Mouse (Mus musculus) embryonic stem cell, embryonic (primary cell): ENCODE measurements around the gene Jup.

Source experiments
- CTCF ChIA-PET, 4 experiments: fragments of 300-600 bp in 2 of 4; fragments of 350-600 bp in 2 of 4; sonication (Branson Sonifier 250); formaldehyde crosslinking; loops; one replicate each; lab custom pipeline; 2022; ENCODE audit warnings: inconsistent platforms in 2 of 4; lab: Charles Lee
- POLR2A ChIA-PET, 4 experiments: fragments of 300-600 bp in 2 of 4; fragments of 350-600 bp in 2 of 4; sonication (Branson Sonifier 250); formaldehyde crosslinking; loops; one replicate each; lab custom pipeline; 2022; ENCODE audit warnings: antibody characterized with exemption in 4 of 4, inconsistent platforms in 1 of 4; lab: Charles Lee

Jup gene

DNA sequence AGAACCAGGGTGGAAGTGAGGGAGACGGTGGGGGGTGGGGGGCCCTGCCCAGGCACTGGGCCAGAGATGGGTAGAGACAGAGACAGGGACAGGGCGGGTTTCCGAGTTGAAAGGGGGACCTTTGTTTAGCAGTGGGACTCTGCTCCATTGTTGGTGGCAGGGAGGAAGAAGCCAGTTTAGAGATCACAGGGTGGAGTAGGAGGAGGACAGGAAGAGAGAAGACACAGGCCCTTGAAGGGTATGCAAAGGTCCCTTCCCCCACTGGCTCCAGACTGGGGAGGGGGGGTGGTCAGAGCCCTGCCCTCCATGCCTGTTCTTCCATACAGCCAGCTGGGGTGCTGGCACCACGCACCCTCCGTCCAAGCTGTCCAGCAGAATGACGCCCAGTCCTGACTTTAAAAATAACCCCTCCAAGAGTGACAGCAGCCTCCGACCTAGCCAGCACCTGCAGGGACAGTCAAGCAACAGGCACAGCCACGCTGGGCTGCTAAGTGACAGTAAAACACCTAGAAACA lies 7.6 kb downstream of the Jup start:
- POLR2A ChIA-PET = interaction anchor here in 3 of 4 experiments (0.6 to 20.1 kb wide), 20 partner anchors 1 to 138 kb away, joined by 3 to 626 read pairs (median 8); partner anchors contain the start of genes Eif1 (in 2 of the 3), Acly (in 1 of the 3), Hap1 (in 1 of the 3) and Jup (in 1 of the 3)

DNA sequence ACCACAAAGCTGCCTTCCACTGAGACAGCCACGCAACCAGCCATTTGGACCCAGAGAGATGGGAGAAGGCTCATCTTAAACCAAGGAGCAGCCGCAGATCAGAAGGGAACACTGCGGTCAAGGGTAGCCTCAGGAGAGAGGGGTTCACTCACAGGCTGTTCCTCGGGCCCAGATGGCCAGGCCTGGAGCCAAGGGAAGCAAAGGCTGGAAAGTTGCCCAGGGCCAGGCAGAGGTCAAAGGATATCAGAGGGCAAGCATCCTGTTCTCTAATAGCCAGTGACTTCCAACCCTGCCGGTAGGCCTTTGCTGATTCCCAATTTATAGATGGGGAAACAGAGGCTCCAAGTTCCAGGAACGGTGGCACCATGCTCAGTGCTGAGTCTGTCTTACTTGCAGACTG lies 9.0 kb downstream of the Jup start:
- ChIA-PET CTCF (interaction anchor here (0.6 to 1.6 kb wide), 9 partner anchors 9 to 488 kb away, joined by 3 to 8 read pairs (median 4); partner anchors contain the start of genes Jup (in 2 of the 4) and Eif1 (in 1 of the 4)), POLR2A (interaction anchor here in 3 of 4 experiments (0.5 to 20.1 kb wide), 32 partner anchors 3 to 1305 kb away, joined by 3 to 626 read pairs (median 5); partner anchors contain the start of genes Eif1 (in 3 of the 3), Jup (in 3 of the 3), Acly (in 1 of the 3) and Dnajc7 (in 1 of the 3))

More for the DNA sequence above, 7.6 kb downstream of the Jup start:
- CTCF ChIA-PET = interaction anchor here in 3 of 4 experiments (0.7 to 1.3 kb wide), 5 partner anchors 16 to 31 kb away, joined by 3 to 6 read pairs (median 4); no protein-coding TSS in a partner anchor

DNA sequence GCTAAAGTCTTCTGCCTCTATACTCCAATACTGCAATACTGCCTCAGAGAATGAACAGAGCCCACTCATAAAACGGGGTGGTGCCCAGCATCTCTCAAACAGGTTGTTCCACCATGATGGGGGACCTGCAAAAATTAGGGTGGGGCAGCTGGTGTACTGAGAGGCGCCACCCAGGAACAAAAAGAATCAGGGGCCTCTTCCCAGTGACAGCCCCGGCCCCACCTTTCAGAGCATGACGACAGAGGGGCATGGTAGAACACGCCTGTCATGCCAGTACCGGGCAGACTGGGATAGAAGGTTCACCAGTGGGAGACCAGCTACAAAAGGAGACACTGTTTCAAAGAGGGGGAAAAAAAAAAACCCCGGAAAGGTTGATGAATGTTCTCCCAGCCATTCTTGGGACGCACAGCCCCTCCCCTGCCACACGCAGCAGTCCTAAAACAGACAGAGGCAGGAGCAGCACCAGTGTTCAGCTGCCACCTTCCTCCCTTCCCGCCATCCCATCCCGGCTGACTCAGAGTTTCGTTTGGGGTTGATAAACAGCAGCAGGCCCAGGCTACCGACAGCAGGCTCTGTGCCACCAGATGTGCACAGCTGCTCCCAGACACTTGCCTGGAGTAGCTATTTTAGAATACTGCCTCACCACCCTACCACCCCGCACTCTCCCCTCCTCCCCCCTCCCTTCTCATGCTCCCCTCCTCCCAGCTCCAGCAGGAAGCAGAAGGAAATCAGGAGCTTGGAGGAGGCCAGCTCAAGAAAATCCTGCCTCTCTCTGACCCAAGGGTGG lies 9.8 kb downstream of the Jup start:
- CTCF ChIA-PET = interaction anchor here (0.6 to 1.6 kb wide), 10 partner anchors 9 to 489 kb away, joined by 3 to 14 read pairs (median 4); partner anchors contain the start of genes Jup (in 2 of the 4) and Eif1 (in 1 of the 4)
- POLR2A ChIA-PET = interaction anchor here (0.5 to 20.1 kb wide), 41 partner anchors 3 to 1306 kb away, joined by 3 to 626 read pairs (median 5); partner anchors contain the start of genes Eif1 (in 3 of the 4), Jup (in 3 of the 4), Acly (in 2 of the 4) and Dnajc7 (in 1 of the 4)

DNA sequence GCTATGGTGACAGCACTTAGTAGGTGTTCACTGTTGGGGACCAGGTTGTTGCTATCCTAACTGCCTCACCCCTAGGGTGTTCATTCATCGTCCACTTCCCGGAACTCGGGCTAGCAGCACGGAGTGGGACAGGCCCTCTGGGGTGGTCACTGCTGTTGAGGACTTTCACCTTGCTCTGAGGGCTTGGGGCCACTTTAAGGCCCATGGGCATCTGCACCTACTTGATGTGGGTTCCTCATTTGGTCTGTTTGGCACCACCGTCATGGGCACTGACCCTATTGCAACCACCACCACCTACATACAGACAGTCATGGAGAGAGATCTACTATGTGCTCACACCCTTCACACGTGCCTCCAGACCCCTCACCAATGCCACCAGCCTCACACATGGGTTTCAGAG lies 10.5 kb downstream of the Jup start:
- POLR2A ChIA-PET = interaction anchor here (0.5 to 20.1 kb wide), 49 partner anchors 4 to 552 kb away, joined by 3 to 626 read pairs (median 5); partner anchors contain the start of genes Eif1 (in 4 of the 4), Jup (in 4 of the 4), Acly (in 3 of the 4) and P3h4 (in 2 of the 4)
- CTCF ChIA-PET = interaction anchor here (0.9 to 2.5 kb wide), 10 partner anchors 8 to 28 kb away, joined by 3 to 14 read pairs (median 4); partner anchors contain the start of genes Jup (in 2 of the 4), Fkbp10 (in 1 of the 4) and P3h4 (in 1 of the 4)

DNA sequence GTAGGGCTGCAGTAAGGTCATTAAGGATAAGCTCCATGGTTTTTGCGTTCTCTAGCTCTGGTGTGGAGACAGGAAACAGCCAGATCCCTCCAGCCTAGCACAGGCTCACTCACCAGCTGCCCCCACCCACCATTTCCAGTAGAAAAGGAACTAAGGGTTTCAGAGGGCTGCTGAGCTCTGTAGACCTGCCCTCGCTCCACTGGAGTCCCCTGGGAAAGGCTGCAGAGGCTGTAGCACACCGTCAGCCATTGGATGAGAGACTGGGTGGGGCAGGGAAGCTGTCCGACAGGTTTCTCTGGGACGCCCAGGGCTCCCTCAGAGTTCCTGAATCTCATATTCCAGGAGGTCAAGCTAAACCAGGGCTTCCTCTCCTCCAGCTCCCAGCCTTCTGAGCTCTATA lies 11.0 kb downstream of the Jup start:
- ChIA-PET POLR2A (interaction anchor here (0.5 to 20.1 kb wide), 46 partner anchors 5 to 553 kb away, joined by 3 to 626 read pairs (median 5); partner anchors contain the start of genes Eif1 (in 4 of the 4), Jup (in 4 of the 4), Acly (in 3 of the 4) and P3h4 (in 2 of the 4)), CTCF (interaction anchor here (0.6 to 2.5 kb wide), 10 partner anchors 9 to 75 kb away, joined by 3 to 14 read pairs (median 4); partner anchors contain the start of genes Fkbp10 (in 1 of the 4), Jup (in 1 of the 4) and P3h4 (in 1 of the 4))

DNA sequence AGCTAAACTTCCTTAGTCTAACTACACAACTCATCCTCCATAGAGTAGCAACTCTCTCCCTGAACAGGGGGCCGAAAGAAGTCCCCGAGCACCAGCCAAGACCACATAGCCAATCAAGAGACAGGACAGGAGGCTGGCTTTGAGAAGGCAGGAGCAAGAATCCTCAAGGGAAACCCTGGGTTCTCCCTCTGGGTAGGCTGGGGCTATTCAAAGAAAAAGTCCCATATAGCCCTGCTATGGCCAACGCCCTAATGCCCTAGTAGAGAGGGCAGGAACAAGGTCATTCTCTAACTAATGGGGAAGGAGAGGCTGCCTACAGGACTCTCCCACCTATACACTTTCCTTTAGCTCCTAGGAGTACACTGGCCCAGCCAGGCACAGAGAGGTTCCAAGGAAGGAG lies 12.5 kb downstream of the Jup start:
- POLR2A ChIA-PET = interaction anchor here (1.0 to 20.1 kb wide), 17 partner anchors 5 to 142 kb away, joined by 3 to 626 read pairs (median 15); partner anchors contain the start of genes Eif1 (in 3 of the 4), Jup (in 3 of the 4), Klhl10 (in 1 of the 4) and Nt5c3b (in 1 of the 4)
- CTCF ChIA-PET = interaction anchor here in 3 of 4 experiments (0.9 to 3.5 kb wide), 7 partner anchors 9 to 23 kb away, joined by 3 to 21 read pairs (median 5); partner anchors contain the start of gene Jup (in 2 of the 3)

DNA sequence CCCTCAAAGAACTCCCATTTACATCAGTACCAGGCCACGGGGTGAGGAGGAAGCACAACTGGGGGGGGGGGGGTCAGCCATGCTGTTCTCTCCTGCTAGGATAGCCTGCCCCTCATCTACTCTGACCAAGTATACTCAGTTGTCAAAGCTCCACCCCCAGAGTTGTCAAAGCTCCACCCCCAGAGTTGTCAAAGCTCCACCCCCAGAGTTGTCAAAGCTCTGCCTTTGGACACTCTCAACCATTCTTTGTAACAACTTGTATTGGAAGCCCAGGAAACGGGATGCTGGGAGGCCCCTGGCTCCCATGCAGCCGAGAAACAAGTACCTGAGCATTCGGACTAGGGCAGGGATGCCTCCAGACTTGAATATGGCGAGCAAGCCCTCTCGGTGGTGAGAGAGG lies 14.9 kb downstream of the Jup start:
- CTCF ChIA-PET = interaction anchor here (0.6 to 3.5 kb wide), 15 partner anchors 9 to 104 kb away, joined by 3 to 21 read pairs (median 5); partner anchors contain the start of genes Jup (in 2 of the 4) and Klhl11 (in 1 of the 4)
- POLR2A ChIA-PET = interaction anchor here (0.5 to 20.1 kb wide), 38 partner anchors 8 to 674 kb away, joined by 3 to 626 read pairs (median 4); partner anchors contain the start of genes Eif1 (in 4 of the 4), Jup (in 3 of the 4), Klhl11 (in 2 of the 4) and P3h4 (in 1 of the 4)

DNA sequence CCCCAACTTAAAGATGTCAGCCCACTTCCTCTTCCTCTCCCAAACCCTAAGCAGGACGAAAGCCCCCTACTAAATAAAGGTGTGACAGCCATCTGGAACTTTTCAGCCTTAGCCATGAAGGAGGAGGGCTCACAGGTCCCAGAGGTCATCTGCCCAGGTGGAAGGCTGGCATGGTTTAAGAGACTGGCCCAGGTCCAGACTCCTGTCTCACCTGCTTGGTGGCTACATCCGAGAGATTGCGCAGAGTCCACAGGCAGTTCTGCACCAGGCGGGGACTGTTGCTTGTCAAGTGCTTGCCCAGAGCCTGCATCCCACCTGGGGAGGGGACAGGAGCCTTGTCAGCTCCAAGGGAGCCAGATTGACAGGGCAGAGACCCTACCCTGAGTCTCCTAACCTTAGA lies 18.3 kb downstream of the Jup start:
- ChIA-PET POLR2A (interaction anchor here in 3 of 4 experiments (0.8 to 20.1 kb wide), 7 partner anchors 10 to 59 kb away, joined by 3 to 626 read pairs (median 94); partner anchors contain the start of genes Jup (in 3 of the 3) and Eif1 (in 2 of the 3)), CTCF (interaction anchor here in 1 of 4 experiments (0.6 kb wide), 1 partner anchor 63 kb away, joined by 6 read pairs; the partner anchor contains the start of genes Klhl10 and Nt5c3b)

DNA sequence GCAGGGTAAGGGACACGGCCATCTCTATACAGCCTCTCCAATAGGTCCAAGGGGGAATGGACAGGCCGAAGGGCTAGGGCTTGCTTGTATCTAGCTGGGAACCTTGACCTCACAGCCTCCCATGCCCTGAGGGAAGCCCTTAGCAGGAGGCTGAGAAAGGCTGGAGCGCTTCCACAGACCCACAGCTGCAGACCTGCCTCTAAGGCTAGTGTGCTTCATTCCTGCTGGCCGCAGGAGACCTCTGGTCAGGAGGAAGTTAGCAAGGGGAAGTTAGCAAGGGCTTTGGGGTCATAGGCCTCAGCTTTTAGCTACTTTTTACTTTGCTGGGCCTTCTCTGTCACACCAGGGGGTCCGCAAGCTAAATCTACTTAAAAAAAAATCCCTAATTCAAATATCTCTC lies 19.1 kb downstream of the Jup start:
- POLR2A ChIA-PET = interaction anchor here in 3 of 4 experiments (0.6 to 20.1 kb wide), 14 partner anchors 11 to 150 kb away, joined by 3 to 626 read pairs (median 6); partner anchors contain the start of genes Jup (in 3 of the 3), Acly (in 2 of the 3), Eif1 (in 2 of the 3) and Hap1 (in 1 of the 3)
- CTCF ChIA-PET = interaction anchor here in 2 of 4 experiments (0.6 to 1.2 kb wide), 2 partner anchors 12 to 63 kb away, joined by 3 to 6 read pairs; partner anchors contain the start of genes Klhl10 (in 1 of the 2) and Nt5c3b (in 1 of the 2)

DNA sequence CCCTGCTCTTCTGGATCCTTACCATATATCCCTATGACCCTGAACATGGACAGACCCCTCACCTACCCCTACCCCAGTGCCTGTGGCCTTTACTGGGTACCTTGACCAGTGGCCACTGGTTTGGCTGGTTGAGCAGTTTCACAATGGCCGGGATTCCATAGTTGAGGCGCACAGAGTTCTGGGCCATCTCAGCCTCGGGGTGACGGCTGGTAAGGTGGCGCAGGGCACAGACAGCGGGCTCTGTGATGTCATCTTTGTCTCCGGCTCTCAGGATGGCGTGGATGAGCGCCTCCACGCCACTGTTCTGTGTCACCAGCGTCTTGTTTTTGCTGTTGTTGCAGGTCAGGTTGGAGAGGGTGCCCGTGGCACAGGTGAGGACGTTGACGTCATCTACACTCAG lies 19.6 kb downstream of the Jup start:
- POLR2A ChIA-PET = interaction anchor here (0.9 to 20.1 kb wide), 20 partner anchors 11 to 150 kb away, joined by 3 to 626 read pairs (median 12); partner anchors contain the start of genes Jup (in 4 of the 4), Hap1 (in 3 of the 4), Acly (in 2 of the 4) and Eif1 (in 1 of the 4)
- CTCF ChIA-PET = interaction anchor here in 2 of 4 experiments (1.2 to 2.5 kb wide), 3 partner anchors 13 to 18 kb away, joined by 3 to 24 read pairs (median 4); partner anchors contain the start of gene Jup (in 1 of the 2)

DNA sequence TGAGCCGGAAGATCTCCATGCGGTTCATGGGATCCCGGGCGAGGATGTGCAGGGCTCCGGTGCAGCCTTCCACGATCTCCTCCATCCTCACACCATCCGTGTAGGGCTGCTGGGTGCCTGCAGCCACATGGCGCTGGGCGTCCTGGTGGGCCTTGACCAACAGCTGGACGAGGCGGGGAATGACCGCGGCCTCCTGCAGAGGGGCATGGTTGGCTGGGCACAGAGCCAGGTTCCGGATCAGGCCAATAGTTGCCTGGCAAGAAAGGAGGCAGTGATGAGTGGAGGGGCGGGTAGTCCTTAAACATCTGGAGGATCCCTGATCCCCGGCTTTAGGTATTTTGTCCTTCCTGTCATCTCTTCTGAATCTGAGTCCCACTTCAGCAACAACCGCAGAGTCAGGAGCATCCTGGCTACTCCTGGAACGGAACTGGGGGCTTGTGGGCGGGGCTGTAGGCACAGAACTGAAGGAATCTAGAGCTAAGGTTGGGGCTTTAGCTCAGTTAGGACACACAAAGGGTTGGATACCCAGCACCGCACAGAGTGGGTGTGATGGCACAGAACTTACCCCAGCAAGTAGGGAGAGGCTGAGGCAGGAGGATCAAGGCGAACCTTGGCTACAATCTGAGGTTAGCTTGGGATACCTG lies 20.7 kb downstream of the Jup start:
- POLR2A ChIA-PET = interaction anchor here (0.6 to 20.1 kb wide), 61 partner anchors 8 to 1724 kb away, joined by 3 to 626 read pairs (median 6); partner anchors contain the start of genes Jup (in 4 of the 4), Acly (in 3 of the 4), Eif1 (in 3 of the 4) and Hap1 (in 3 of the 4)
- CTCF ChIA-PET = interaction anchor here (0.8 to 2.5 kb wide), 19 partner anchors 8 to 37 kb away, joined by 3 to 24 read pairs (median 5); partner anchors contain the start of genes Jup (in 3 of the 4) and P3h4 (in 1 of the 4)

DNA sequence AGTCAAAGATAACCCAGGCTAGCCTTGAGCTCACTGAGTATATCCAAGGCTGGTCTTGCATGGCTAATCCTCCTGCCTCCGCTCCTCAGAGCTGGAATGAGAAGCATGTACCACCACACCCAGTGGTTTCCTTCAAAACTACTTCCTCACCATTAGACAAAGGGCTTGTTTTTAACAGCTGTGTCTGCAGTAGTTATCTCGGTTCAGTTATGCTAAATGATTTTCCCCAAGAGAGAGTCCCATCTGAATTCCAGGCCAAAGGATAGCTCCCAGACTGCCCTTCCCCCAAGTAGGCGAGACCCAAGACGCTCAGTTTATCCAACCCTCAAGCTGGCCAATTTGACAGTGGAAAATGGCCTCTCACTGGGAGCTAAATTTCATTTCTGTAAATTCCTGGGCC lies 21.6 kb downstream of the Jup start:
- CTCF ChIA-PET = interaction anchor here (0.6 to 2.5 kb wide), 24 partner anchors 9 to 1457 kb away, joined by 3 to 24 read pairs (median 5); partner anchors contain the start of genes Jup (in 3 of the 4), Eif1 (in 1 of the 4) and P3h4 (in 1 of the 4)
- POLR2A ChIA-PET = interaction anchor here (0.5 to 20.1 kb wide), 72 partner anchors 8 to 925 kb away, joined by 3 to 626 read pairs (median 6); partner anchors contain the start of genes Eif1 (in 4 of the 4), Jup (in 4 of the 4), P3h4 (in 4 of the 4) and Acly (in 3 of the 4)

DNA sequence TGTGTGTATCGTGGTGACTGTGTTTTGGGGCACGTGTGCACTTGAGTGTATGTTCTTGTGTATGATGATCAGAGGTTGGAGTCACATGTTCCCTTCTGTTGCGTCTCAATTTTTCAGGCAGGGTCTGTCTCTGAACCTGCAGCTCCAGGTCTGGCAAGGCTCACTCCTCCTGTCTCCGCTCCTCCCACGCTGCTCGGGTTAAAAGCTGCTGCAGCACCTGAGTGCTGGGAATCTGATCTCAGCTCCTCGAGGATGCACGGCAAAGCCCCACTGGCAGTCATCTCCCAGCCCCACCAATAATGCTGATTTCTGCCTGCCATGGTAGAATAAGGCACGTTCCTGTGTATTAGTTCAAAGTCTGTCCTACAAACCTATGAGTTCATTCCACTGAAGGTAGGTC lies 22.4 kb downstream of the Jup start:
- ChIA-PET POLR2A (interaction anchor here (1.1 to 20.1 kb wide), 30 partner anchors 8 to 178 kb away, joined by 3 to 626 read pairs (median 14); partner anchors contain the start of genes Jup (in 4 of the 4), Eif1 (in 3 of the 4), Acly (in 2 of the 4) and P3h4 (in 2 of the 4)), CTCF (interaction anchor here in 3 of 4 experiments (0.8 to 2.5 kb wide), 10 partner anchors 9 to 93 kb away, joined by 3 to 24 read pairs (median 5); partner anchors contain the start of genes Hap1 (in 1 of the 3), Jup (in 1 of the 3) and P3h4 (in 1 of the 3))

DNA sequence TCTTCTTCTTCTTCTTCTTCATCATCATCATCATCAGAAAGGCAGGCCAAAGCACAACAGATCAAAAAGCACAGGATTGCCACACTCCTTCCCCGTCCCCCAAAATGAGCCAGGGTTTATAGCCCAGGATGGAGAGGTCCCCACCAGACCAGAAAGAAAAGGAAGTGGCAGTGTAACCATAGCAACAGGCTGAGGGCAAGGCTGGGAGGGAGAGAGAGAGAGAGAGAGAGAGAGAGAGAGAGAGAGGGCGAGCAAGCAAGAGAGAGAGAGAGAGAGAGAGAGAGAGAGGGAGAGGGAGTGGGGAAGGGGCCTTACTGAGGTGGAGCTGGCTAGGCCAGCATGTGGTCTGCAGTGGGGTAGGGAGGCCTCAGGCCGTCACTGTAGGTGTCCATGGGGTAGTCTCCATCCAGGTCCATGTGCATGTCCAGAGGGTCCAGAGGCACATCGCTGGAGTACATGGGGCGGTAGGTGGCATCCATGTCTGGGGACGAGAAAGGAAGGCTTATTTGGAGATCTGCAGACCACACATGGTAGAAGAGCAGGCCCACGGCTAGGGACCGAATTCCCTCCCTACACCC lies 25.5 kb downstream of the Jup start:
- ChIA-PET CTCF (interaction anchor here in 3 of 4 experiments (0.7 to 2.7 kb wide), 5 partner anchors 8 to 49 kb away, joined by 3 to 8 read pairs (median 4); no protein-coding TSS in a partner anchor), POLR2A (interaction anchor here (0.6 to 20.1 kb wide), 11 partner anchors 8 to 52 kb away, joined by 3 to 626 read pairs (median 4); partner anchors contain the start of genes Eif1 (in 2 of the 4), Jup (in 2 of the 4) and Hap1 (in 1 of the 4))

DNA sequence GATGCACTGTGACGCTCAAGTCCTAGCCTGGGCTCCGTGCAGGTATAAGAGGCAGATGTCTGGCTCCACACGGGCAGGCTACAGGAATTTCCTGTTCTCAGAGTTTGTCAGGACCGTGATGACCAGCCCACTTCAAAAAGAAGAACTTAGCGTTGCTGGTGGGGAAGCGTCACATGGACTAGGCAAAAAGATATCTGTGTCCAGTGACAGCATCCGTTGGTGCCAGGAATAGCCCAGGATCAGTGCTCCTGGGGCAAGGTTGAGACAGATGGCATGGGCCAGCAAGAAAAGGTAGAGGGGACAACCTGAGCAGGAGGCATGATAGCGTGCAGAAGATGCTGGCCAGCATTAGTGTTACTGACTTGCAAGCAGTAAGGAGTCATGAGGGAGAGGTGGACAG lies 27.7 kb downstream of the Jup start:
- POLR2A ChIA-PET = interaction anchor here in 3 of 4 experiments (1.1 to 20.1 kb wide), 9 partner anchors 14 to 50 kb away, joined by 3 to 626 read pairs (median 8); partner anchors contain the start of genes Eif1 (in 2 of the 3) and Jup (in 2 of the 3)
- CTCF ChIA-PET = interaction anchor here in 1 of 4 experiments (0.5 kb wide), 1 partner anchor 195 kb away, joined by 4 read pairs; no protein-coding TSS in a partner anchor
